Mouse (Mus musculus) testis, postnatal 10 days (tissue): ENCODE data around the gene Tmem45b.
A peak's percentile ranks its signal among the peaks of the same experiment; 100 is the strongest.

Experiments
- DNase-seq: peaks from one replicate; pipeline ENCODE4 v3.0.0; 2021; ENCODE audit warnings: low spot score

Gene Tmem45b

GRCm38 (mm10) chr9:31404311-31404710 is 60.0 kb downstream of the Tmem45b start:
- no peak for DNase-seq

DNA sequence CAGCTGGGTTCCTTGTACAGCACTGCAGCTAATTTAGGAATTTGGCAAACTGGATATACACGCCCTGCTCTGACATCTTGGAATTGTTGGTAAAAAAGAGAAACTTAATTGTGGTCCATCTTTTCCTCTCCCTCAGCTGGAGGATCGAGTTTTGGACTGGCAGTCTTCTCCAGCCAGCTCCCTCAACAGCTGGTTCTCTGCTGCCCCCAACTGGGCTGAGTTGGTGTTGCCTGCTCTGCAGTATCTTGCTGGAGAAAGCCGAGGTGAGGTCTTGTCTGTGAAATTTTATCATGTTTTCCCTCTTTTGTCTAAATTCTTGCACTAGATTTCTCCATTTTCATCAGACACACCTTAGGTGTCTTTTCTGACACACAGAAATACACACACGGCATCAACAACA is 63.8 kb downstream of the Tmem45b start:
- peak; percentile 90 for DNase-seq

DNA sequence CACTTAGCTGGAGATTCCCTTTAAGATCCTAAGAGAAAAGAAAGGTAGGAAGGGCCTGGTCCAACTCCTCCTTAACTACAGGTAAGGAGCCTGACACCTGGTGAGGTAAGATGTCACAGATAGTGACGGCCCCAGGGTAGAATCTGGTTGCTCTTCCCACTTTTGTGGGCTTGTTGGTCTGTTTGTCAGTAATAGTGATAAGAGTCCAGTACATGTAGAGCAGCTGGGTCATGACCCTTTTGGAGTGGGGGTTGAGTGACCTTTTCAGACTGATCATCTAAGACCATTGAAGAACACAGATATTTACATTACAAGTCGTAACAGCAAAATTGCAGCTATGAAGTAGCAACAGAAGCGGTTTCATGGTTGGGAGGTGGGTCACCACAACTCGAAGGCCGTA is 77.1 kb downstream of the Tmem45b start:
- DNase-seq = no peak

DNA sequence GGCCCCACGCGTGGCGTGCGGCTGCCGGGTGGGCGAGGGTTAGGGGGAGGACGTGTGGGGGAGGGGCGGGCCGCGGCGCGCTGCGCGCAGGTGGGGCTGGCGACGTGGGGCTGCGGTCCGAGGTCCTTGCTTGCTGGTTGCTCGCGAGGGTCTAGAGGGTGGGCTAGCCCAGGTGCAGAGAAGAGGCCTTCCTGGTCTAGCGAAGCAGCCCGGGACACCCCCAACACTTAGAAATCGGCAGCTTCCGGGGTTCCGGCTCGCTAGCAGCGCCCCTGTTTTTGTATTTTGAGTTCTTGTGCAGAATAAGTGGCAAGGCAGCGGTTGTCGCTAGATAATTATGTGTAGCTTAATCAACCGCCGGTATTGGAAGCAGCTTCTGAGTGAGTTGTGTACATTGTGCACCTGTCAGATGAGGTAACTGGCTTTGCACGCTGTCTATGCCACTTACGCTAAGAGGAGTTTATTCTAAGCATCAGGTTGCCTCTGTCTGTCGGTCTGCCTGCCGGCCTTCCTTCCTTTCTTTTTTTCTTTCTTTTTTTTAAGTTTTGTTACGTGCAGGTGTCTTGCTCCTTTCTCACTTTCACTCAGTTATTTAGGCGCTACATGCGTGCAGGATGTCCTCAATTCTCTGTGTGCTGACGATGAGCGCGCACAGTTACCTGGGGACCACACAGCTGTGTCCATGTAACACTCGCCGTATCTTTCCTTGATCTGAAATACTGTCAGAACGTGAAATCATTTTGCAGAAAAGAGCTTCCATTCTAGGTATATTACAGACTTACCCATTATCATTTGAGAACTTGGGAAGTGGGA is 77.7 kb downstream of the Tmem45b start:
- no peak for DNase-seq

- DNase-seq = peak; percentile 98
These were observed 78.3 kb downstream of the Tmem45b start, which contains the start of gene Nfrkb for GRCm38 (mm10) chr9:31385947-31386354. Gene Nfrkb, plus strand, starts transcription at chr9:31386192.

DNA sequence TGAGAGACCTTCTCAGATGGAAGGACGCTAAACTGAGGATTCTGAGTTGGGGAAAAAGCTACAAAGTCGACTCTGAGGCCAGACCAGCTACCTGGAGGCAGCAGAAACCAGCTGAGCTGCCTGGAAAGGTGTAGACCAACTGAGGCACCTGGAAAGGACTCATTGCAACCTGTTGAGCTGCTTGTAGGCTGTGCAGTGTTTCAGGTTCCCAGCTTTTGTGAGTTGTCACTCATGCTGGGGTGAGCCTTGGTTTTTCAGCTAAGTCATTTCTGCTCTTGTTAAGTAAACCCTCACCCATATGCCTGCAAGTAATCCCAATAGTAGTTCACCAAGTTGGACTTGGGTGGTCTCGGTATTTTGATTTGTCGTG is 78.8 kb downstream of the Tmem45b start:
- no peak for DNase-seq

- DNase-seq = no peak
These were observed 79.3 kb downstream of the Tmem45b start for GRCm38 (mm10) chr9:31384786-31385499.

- DNase-seq = no peak
These were observed 87.6 kb downstream of the Tmem45b start for GRCm38 (mm10) chr9:31376661-31377060.
